Comparison of ENCODE assay signal across 14 mouse cellular contexts in genomic region chr7:136379319-136379718, GRCm38 (mm10).
A peak's percentile ranks its signal among the peaks of the same experiment; 100 is the strongest.
DNase-seq lines count a peak whose midpoint lies in the region; ATAC-seq and TF ChIP-seq lines count a peak whose summit lies in the region.
"Had no signal": no experiment of that assay in that cellular context is flagged by ENCODE, and none has a peak within 500 bp of the region (broad histone marks: within the 10 kb centered on the region; RNA-seq: fewer than 3 reads in every experiment).

No protein-coding gene starts in this region.

- no peak overlapping the region for H3K4me2 ChIP-seq in heart, embryonic 15.5 days
- H3K4me2 ChIP-seq in embryonic facial prominence, embryonic 15.5 days (replicated peaks), result no peak overlapping the region
- H3K4me2 ChIP-seq in intestine, embryonic 16.5 days (ENCODE audit: low read depth, low read length), result no peak overlapping the region
- H3K4me2 ChIP-seq: heart, embryonic 11.5 days; hindbrain, embryonic 15.5 days; midbrain, embryonic 12.5 days had no signal

- no peak overlapping the region for H3K9ac ChIP-seq in heart, embryonic 15.5 days
- no peak overlapping the region for H3K9ac ChIP-seq in embryonic facial prominence, embryonic 15.5 days
- no peak overlapping the region for H3K9ac ChIP-seq in intestine, embryonic 16.5 days (ENCODE audit: low read depth, low read length)
- H3K9ac ChIP-seq: hindbrain, embryonic 15.5 days; midbrain, embryonic 12.5 days had no signal

- H3K36me3 ChIP-seq in heart, embryonic 15.5 days, result no peaks in the 10 kb centered on the region
- H3K36me3 ChIP-seq in embryonic facial prominence, embryonic 15.5 days, result no peaks in the 10 kb centered on the region
- no peaks in the 10 kb centered on the region for H3K36me3 ChIP-seq in intestine, embryonic 16.5 days (ENCODE audit: control insufficient read depth, insufficient read depth, low read length)
- H3K36me3 ChIP-seq: hindbrain, embryonic 15.5 days; midbrain, embryonic 12.5 days had no signal

- TF ChIP-seq POLR2A in brain, embryonic 14.5 days (IDR thresholded peaks at IDR 0.05; ENCODE audit: borderline replicate concordance, extremely low read depth, insufficient read depth, insufficient read length, poor library complexity, severe bottlenecking), result no peak

- no peaks in the 10 kb centered on the region for H3K9me3 ChIP-seq in heart, embryonic 15.5 days (replicated peaks)
- no peaks in the 10 kb centered on the region for H3K9me3 ChIP-seq in embryonic facial prominence, embryonic 15.5 days (replicated peaks)
- H3K9me3 ChIP-seq in intestine, embryonic 16.5 days (ENCODE audit: control insufficient read depth, low read length), result no peaks in the 10 kb centered on the region
- H3K9me3 ChIP-seq: hindbrain, embryonic 15.5 days; midbrain, embryonic 12.5 days had no signal

- peak overlapping the region; percentile 83; the same call in 1 of the 2 replicates for H3K27ac ChIP-seq in heart, embryonic 15.5 days
- H3K27ac ChIP-seq in embryonic facial prominence, embryonic 15.5 days (replicated peaks), result peak overlapping the region; percentile 55; the same call in 1 of the 2 replicates
- no peak overlapping the region for H3K27ac ChIP-seq in intestine, embryonic 16.5 days (ENCODE audit: low read length)
- H3K27ac ChIP-seq: hindbrain, embryonic 15.5 days; midbrain, embryonic 12.5 days had no signal

- H3K4me1 ChIP-seq in heart, embryonic 15.5 days (replicated peaks), result peaks cover 36% of the 10 kb centered on the region
- peaks cover 25% of the 10 kb centered on the region for H3K4me1 ChIP-seq in embryonic facial prominence, embryonic 15.5 days
- H3K4me1 ChIP-seq in intestine, embryonic 16.5 days (ENCODE audit: control insufficient read depth, insufficient read depth, low read length), result no peaks in the 10 kb centered on the region
- H3K4me1 ChIP-seq: hindbrain, embryonic 15.5 days; midbrain, embryonic 12.5 days had no signal

- WGBS in heart, embryonic 15.5 days, result 55% methylated on average over 7 of the region's 7 CpGs
- 48% methylated on average over 7 of the region's 7 CpGs for WGBS in embryonic facial prominence, embryonic 15.5 days
- WGBS in intestine, embryonic 16.5 days, result 62% methylated on average over 7 of the region's 7 CpGs

- no peaks in the 10 kb centered on the region for H3K27me3 ChIP-seq in heart, embryonic 15.5 days
- no peaks in the 10 kb centered on the region for H3K27me3 ChIP-seq in embryonic facial prominence, embryonic 15.5 days
- H3K27me3 ChIP-seq in intestine, embryonic 16.5 days (replicated peaks; ENCODE audit: control insufficient read depth, insufficient read depth, low read length), result no peaks in the 10 kb centered on the region
- H3K27me3 ChIP-seq: hindbrain, embryonic 15.5 days had no signal

- DNase-seq in heart, adult 18-20 months, result no peak
- DNase-seq in brain, embryonic 14.5 days (ENCODE audit: low read depth), result peak; percentile 57
- DNase-seq in kidney, postnatal 36 days, result peak; percentile 69 to 76
- no peak for DNase-seq in left cerebral cortex, adult 8-10 months (ENCODE audit: low spot score in 2 of 2)
- DNase-seq: cerebellum, adult 9-11 months; liver; lung, postnatal 10 days had no signal

- no peak overlapping the region for H3K4me3 ChIP-seq in heart, embryonic 15.5 days
- H3K4me3 ChIP-seq in embryonic facial prominence, embryonic 15.5 days (replicated peaks), result no peak overlapping the region
- H3K4me3 ChIP-seq in intestine, embryonic 16.5 days (ENCODE audit: low read length), result no peak overlapping the region
- H3K4me3 ChIP-seq: hindbrain, embryonic 15.5 days; midbrain, embryonic 12.5 days had no signal

- no peak for ATAC-seq in heart, embryonic 15.5 days (replicated peaks; ENCODE audit: insufficient number of reproducible peaks, insufficient read depth, low FRiP score, low read depth)
- ATAC-seq in embryonic facial prominence, embryonic 15.5 days (ENCODE audit: insufficient number of reproducible peaks, low FRiP score, low TSS enrichment, low read depth), result peak; percentile 77
- ATAC-seq in intestine, embryonic 16.5 days, result no peak
- ATAC-seq: CD4-positive, CD25-positive, alpha-beta regulatory T cell, adult 4 months had no signal

- no peak for TF ChIP-seq CTCF in brain, embryonic 14.5 days (IDR thresholded peaks at IDR 0.05; ENCODE audit: borderline replicate concordance, extremely low read depth, insufficient read depth, insufficient read length)

Comparison
In these comparisons a context has a peak if more than half of its experiments do, and no peak if none do; other contexts are left out.
1. DNase-seq: peak in brain, embryonic 14.5 days (single experiment) and kidney, postnatal 36 days (2 of 2); none in heart, adult 18-20 months (0 of 2) and left cerebral cortex, adult 8-10 months (0 of 2).